Mouse (Mus musculus): ENCODE measurements at regions not wholly inside any gene's neighbourhood (a gene's known extent, or its start where the extent isn't known, plus 50 kb on each side); places are given as distances from the start of the nearest gene placed in this dataset.

DNA sequence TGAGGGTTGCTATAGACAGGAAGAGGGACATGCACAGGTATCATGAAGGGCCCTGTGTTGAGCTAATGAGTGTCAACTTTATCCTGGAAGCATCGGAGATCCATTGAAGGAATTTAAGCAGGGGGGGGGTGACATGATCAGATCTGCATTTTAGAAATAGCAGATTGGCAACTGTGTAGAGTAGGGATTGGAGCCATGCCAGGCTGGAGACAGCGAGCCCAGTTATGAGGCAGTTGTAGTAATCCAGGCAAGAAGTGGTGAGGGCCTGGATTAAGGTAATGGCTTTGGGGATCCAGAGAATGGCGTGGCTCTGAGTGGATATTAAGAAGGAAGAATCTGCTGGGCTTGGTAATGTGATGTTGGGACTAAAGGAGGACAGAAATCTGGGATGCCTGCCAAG lies 528.5 kb downstream of the Fgf9 start:
- no peaks in the 10 kb centered on the region for H3K27me3 ChIP-seq (replicated peaks)
- H3K9me3 ChIP-seq (replicated peaks; ENCODE audit: low read length), result no peaks in the 10 kb centered on the region
- no peak overlapping the region for H3K4me2 ChIP-seq (ENCODE audit: insufficient read depth, low read depth, poor library complexity, severe bottlenecking)
- no peaks in the 10 kb centered on the region for H3K36me3 ChIP-seq (replicated peaks in 1 of 2; ENCODE audit: control insufficient read depth in 1 of 2, insufficient read depth in 1 of 2, low read length in 1 of 2)
- in situ Hi-C loops (cut with MboI; ENCODE audit: low pct_ligation_motif_present, low pct_unique_long_range_greater_than_20kb, low sequenced_read_pairs), result no loop called here
- no peak overlapping the region for H3K27ac ChIP-seq (ENCODE audit: insufficient read depth, low read depth)
- no peak for DNase-seq (ENCODE audit: extremely low read depth)
- no peak overlapping the region for H3K4me3 ChIP-seq (replicated peaks in 1 of 3; ENCODE audit: low read depth in 2 of 3, low read length in 2 of 3, poor library complexity in 1 of 3)
- TF ChIP-seq MAX (IDR thresholded peaks at IDR 0.05; ENCODE audit: low read length), result no peak
- no peak for TF ChIP-seq POLR2AphosphoS2 (IDR thresholded peaks at IDR 0.05; ENCODE audit: low read depth, low read length)
- TF ChIP-seq POLR2A (IDR thresholded peaks at IDR 0.05; ENCODE audit: low read depth, low read length), result no peak
- no peak for TF ChIP-seq USF1 (IDR thresholded peaks at IDR 0.05; ENCODE audit: low read depth, low read length)
- TF ChIP-seq RAD21 (IDR thresholded peaks at IDR 0.05; ENCODE audit: low read depth, low read length), result no peak
- TF ChIP-seq ZKSCAN1 (IDR thresholded peaks at IDR 0.05; ENCODE audit: borderline replicate concordance, low read depth, low read length), result no peak
- no peak for TF ChIP-seq IRF4 (IDR thresholded peaks at IDR 0.05; ENCODE audit: low read depth, low read length)
- no peak for TF ChIP-seq GABPA (IDR thresholded peaks at IDR 0.05; ENCODE audit: insufficient replicate concordance, low read depth, low read length)
- TF ChIP-seq USF2 (conservative IDR thresholded peaks at IDR 0.05; ENCODE audit: low read depth, low read length), result no peak
- TF ChIP-seq KAT2A (IDR thresholded peaks at IDR 0.05; ENCODE audit: insufficient replicate concordance, low read length), result no peak
- TF ChIP-seq CHD2 (IDR thresholded peaks at IDR 0.05; ENCODE audit: low read length), result no peak
- no peak for TF ChIP-seq CTCF (conservative IDR thresholded peaks at IDR 0.05 in 1 of 2, IDR thresholded peaks at IDR 0.05 in 1 of 2; ENCODE audit: low read depth in 2 of 2, low read length in 2 of 2)
- no peak for TF ChIP-seq TCF12 (IDR thresholded peaks at IDR 0.05; ENCODE audit: low read depth, low read length)
- no peak for TF ChIP-seq MEF2A (IDR thresholded peaks at IDR 0.05; ENCODE audit: borderline replicate concordance, low read depth, low read length)
- TF ChIP-seq HCFC1 (IDR thresholded peaks at IDR 0.05; ENCODE audit: low read depth, low read length), result no peak
- no peak for TF ChIP-seq BHLHE40 (IDR thresholded peaks at IDR 0.05; ENCODE audit: low read depth, low read length)
- no peak for TF ChIP-seq SMC3 (IDR thresholded peaks at IDR 0.05; ENCODE audit: low read depth, low read length)
- no peak for TF ChIP-seq PAX5 (IDR thresholded peaks at IDR 0.05; ENCODE audit: low read length)
- TF ChIP-seq ETS1 (conservative IDR thresholded peaks at IDR 0.05; ENCODE audit: low read depth, low read length), result no peak
- dilution Hi-C loops (cut with MboI; ENCODE audit: extremely low pct_ligation_motif_present, extremely low pct_unique_long_range_greater_than_20kb, low sequenced_read_pairs), result no loop called here
- peaks cover 2 to 21% of the 10 kb centered on the region in 2 experiments; a peak in 2 of 4 replicates for H3K4me1 ChIP-seq (ENCODE audit: control insufficient read depth in 1 of 2, insufficient read depth in 2 of 2)
- H3K9ac ChIP-seq (ENCODE audit: insufficient read depth, low read depth), result no peak overlapping the region
- no peaks in the 10 kb centered on the region for H3K79me2 ChIP-seq (replicated peaks; ENCODE audit: control insufficient read depth, extremely low read depth, insufficient read depth, poor library complexity, severe bottlenecking)

DNA sequence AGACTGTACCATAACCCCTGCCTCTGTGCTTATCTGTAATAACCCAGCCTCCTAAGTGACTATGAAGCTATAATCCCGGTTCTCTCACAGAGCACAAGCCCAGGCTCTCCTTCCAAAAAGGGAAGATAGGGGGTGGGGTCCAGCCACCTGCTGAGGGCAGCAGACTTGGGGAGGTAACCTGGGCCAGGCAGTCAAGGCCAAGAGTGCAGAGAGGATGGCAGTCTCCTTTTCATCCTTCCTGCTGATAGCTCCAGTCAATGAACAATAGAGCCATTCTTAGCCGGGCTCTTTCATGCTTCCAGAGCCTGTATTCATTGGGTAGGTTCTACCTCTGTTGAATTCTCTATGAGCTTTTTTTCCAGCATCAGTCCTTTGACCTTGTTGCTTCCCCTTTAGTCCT lies 527.5 kb downstream of the Fgf9 start:
- dilution Hi-C loops (cut with MboI; ENCODE audit: extremely low pct_ligation_motif_present, extremely low pct_unique_long_range_greater_than_20kb, low sequenced_read_pairs), result no loop called here
- no peaks in the 10 kb centered on the region for H3K9me3 ChIP-seq (replicated peaks; ENCODE audit: low read length)
- H3K4me1 ChIP-seq (ENCODE audit: control insufficient read depth in 1 of 2, insufficient read depth in 2 of 2), result peaks cover 2 to 22% of the 10 kb centered on the region in 2 experiments; a peak in 2 of 4 replicates
- in situ Hi-C loops (cut with MboI; ENCODE audit: low pct_ligation_motif_present, low pct_unique_long_range_greater_than_20kb, low sequenced_read_pairs), result no loop called here
- no peak overlapping the region for H3K4me2 ChIP-seq (ENCODE audit: insufficient read depth, low read depth, poor library complexity, severe bottlenecking)
- H3K79me2 ChIP-seq (replicated peaks; ENCODE audit: control insufficient read depth, extremely low read depth, insufficient read depth, poor library complexity, severe bottlenecking), result no peaks in the 10 kb centered on the region
- no peak overlapping the region for H3K27ac ChIP-seq (ENCODE audit: insufficient read depth, low read depth)
- no peak overlapping the region for H3K9ac ChIP-seq (ENCODE audit: insufficient read depth, low read depth)
- DNase-seq (ENCODE audit: extremely low read depth), result no peak
- H3K36me3 ChIP-seq (replicated peaks in 1 of 2; ENCODE audit: control insufficient read depth in 1 of 2, insufficient read depth in 1 of 2, low read length in 1 of 2), result no peaks in the 10 kb centered on the region
- no peak overlapping the region for H3K4me3 ChIP-seq (replicated peaks in 1 of 3; ENCODE audit: low read depth in 2 of 3, low read length in 2 of 3, poor library complexity in 1 of 3)
- H3K27me3 ChIP-seq (replicated peaks), result no peaks in the 10 kb centered on the region
- TF ChIP-seq TCF12 (IDR thresholded peaks at IDR 0.05; ENCODE audit: low read depth, low read length), result no peak
- TF ChIP-seq SMC3 (IDR thresholded peaks at IDR 0.05; ENCODE audit: low read depth, low read length), result no peak
- no peak for TF ChIP-seq RCOR1 (conservative IDR thresholded peaks at IDR 0.05; ENCODE audit: low read depth, low read length)
- no peak for TF ChIP-seq ZKSCAN1 (IDR thresholded peaks at IDR 0.05; ENCODE audit: borderline replicate concordance, low read depth, low read length)
- no peak for TF ChIP-seq MAX (IDR thresholded peaks at IDR 0.05; ENCODE audit: low read length)
- no peak for TF ChIP-seq BHLHE40 (IDR thresholded peaks at IDR 0.05; ENCODE audit: low read depth, low read length)
- no peak for TF ChIP-seq ELF1 (IDR thresholded peaks at IDR 0.05; ENCODE audit: low read depth, low read length)
- TF ChIP-seq USF1 (IDR thresholded peaks at IDR 0.05; ENCODE audit: low read depth, low read length), result no peak

All from CH12.LX (cell line).